Mouse (Mus musculus): ENCODE measurements around the gene Mtch2.

- no peak for TF ChIP-seq POLR2A (IDR thresholded peaks at IDR 0.05; ENCODE audit: control insufficient read depth, extremely low read depth, insufficient read depth, low read length, poor library complexity)
- no peak for TF ChIP-seq CTCF (IDR thresholded peaks at IDR 0.05; ENCODE audit: borderline replicate concordance, control insufficient read depth, extremely low read depth, insufficient read depth, low read length, poor library complexity)
These were observed 56.4 kb downstream of the Mtch2 start for GRCm38 (mm10) chr2:90903398-90903797.
